Mouse (Mus musculus): ENCODE measurements around the gene Enox1.

- TF ChIP-seq CEBPB (IDR thresholded peaks at IDR 0.05; ENCODE audit: insufficient read depth, poor library complexity, severe bottlenecking) (no peak), USF1 (IDR thresholded peaks at IDR 0.05; ENCODE audit: low read depth) (no peak)
Measured at GRCm38 (mm10) chr14:77309571-77309970, 153.0 kb downstream of the Enox1 start.

Data from myocyte (in vitro differentiated cells).